In genomic region chr2:35613946-35614353, GRCm38 (mm10) we compare ENCODE assay signal across 9 mouse cellular contexts. TPM values are rescaled to one million over a fixed set of nuclear protein-coding genes. Genes with fewer than 3 reads are reported as not detected.
A peak's percentile ranks its signal among the peaks of the same experiment; 100 is the strongest.
DNase-seq lines count a peak whose midpoint lies in the region; ATAC-seq and TF ChIP-seq lines count a peak whose summit lies in the region.
"Had no signal": no experiment of that assay in that cellular context is flagged by ENCODE, and none has a peak within 500 bp of the region (broad histone marks: within the 10 kb centered on the region; RNA-seq: fewer than 3 reads in every experiment).

No protein-coding gene starts in this region.

- no peak for TF ChIP-seq CTCF in stomach, postnatal 0 days (IDR thresholded peaks at IDR 0.05; ENCODE audit: low read depth)

- no peak for ATAC-seq in CD4-positive, CD25-positive, alpha-beta regulatory T cell, adult 4 months
- no peak for ATAC-seq in kidney, embryonic 14.5 days (ENCODE audit: low FRiP score, low TSS enrichment)
- peak; percentile 5 for ATAC-seq in stomach, postnatal 0 days (ENCODE audit: low FRiP score, low TSS enrichment)
- no peak for ATAC-seq in forebrain, embryonic 13.5 days

- H3K36me3 ChIP-seq in kidney, embryonic 14.5 days (ENCODE audit: control insufficient read depth, insufficient read depth, low read length) = no peaks in the 10 kb centered on the region
- 0 out of 2 replicates have a peak, but pooled peaks cover 2% of the 10 kb centered on the region for H3K36me3 ChIP-seq in stomach, postnatal 0 days (ENCODE audit: control insufficient read depth, insufficient read depth, low read length)
- H3K36me3 ChIP-seq in forebrain, embryonic 13.5 days (ENCODE audit: poor library complexity, severe bottlenecking) = no peaks in the 10 kb centered on the region

- peaks cover 59% of the 10 kb centered on the region for H3K4me1 ChIP-seq in kidney, embryonic 14.5 days (ENCODE audit: control insufficient read depth, insufficient read depth, low read length)
- H3K4me1 ChIP-seq in stomach, postnatal 0 days (replicated peaks; ENCODE audit: control insufficient read depth, insufficient read depth) = peaks cover 18% of the 10 kb centered on the region
- peaks cover 29% of the 10 kb centered on the region for H3K4me1 ChIP-seq in forebrain, embryonic 13.5 days

- no peak overlapping the region for H3K4me3 ChIP-seq in kidney, embryonic 14.5 days (ENCODE audit: low read length)
- H3K4me3 ChIP-seq in stomach, postnatal 0 days (ENCODE audit: low read depth, low read length) = no peak overlapping the region
- H3K4me3 ChIP-seq in forebrain, embryonic 13.5 days = no peak overlapping the region

- H3K27me3 ChIP-seq in kidney, embryonic 14.5 days (ENCODE audit: control insufficient read depth, insufficient read depth, low read length) = no peaks in the 10 kb centered on the region
- no peaks in the 10 kb centered on the region for H3K27me3 ChIP-seq in stomach, postnatal 0 days (ENCODE audit: control insufficient read depth, insufficient read depth, low read length)
- no peaks in the 10 kb centered on the region; the same call in 1 of the 2 replicates for H3K27me3 ChIP-seq in forebrain, embryonic 13.5 days

- H3K9ac ChIP-seq in kidney, embryonic 14.5 days (ENCODE audit: low read depth, low read length) = 0 out of 2 replicates have a peak overlapping the region, but pooled peaks have one; percentile 18
- no peak overlapping the region for H3K9ac ChIP-seq in stomach, postnatal 0 days (ENCODE audit: low read length)
- H3K9ac ChIP-seq in forebrain, embryonic 13.5 days = no peak overlapping the region

- peak overlapping the region; percentile 48; the same call in 1 of the 2 replicates for H3K27ac ChIP-seq in kidney, embryonic 14.5 days (ENCODE audit: low read depth, low read length)
- peak overlapping the region; percentile 67 for H3K27ac ChIP-seq in stomach, postnatal 0 days (replicated peaks)
- H3K27ac ChIP-seq in forebrain, embryonic 13.5 days = no peak overlapping the region

- DNase-seq in CD4-positive, CD25-positive, alpha-beta regulatory T cell, adult 2 months (ENCODE audit: low read depth, low spot score) = peak; percentile 17
- DNase-seq in testis, postnatal 14 days (ENCODE audit: low spot score) = peak; percentile 37
- no peak for DNase-seq in testis, postnatal 10 days (ENCODE audit: low spot score)
- peak; percentile 53 for DNase-seq in stomach, postnatal 0 days (ENCODE audit: low spot score)
- no peak for DNase-seq in right cerebral cortex, adult 18-20 months
- DNase-seq: left cerebral cortex, postnatal 4 days had no signal

- no peak for TF ChIP-seq EP300 in stomach, postnatal 0 days (optimal IDR thresholded peaks at IDR 0.05)

- H3K4me2 ChIP-seq in kidney, embryonic 14.5 days (replicated peaks; ENCODE audit: low read depth, low read length) = no peak overlapping the region
- H3K4me2 ChIP-seq in stomach, postnatal 0 days (replicated peaks; ENCODE audit: low read depth) = no peak overlapping the region
- H3K4me2 ChIP-seq in forebrain, embryonic 13.5 days = no peak overlapping the region

- H3K9me3 ChIP-seq in kidney, embryonic 14.5 days (ENCODE audit: control insufficient read depth, low read length) = no peaks in the 10 kb centered on the region
- H3K9me3 ChIP-seq in stomach, postnatal 0 days (ENCODE audit: control insufficient read depth, low read length) = no peaks in the 10 kb centered on the region
- no peaks in the 10 kb centered on the region for H3K9me3 ChIP-seq in forebrain, embryonic 13.5 days (replicated peaks)

- WGBS in kidney, embryonic 14.5 days = 27% methylated on average over 3 of the region's 3 CpGs
- WGBS in stomach, postnatal 0 days = 40% methylated on average over 3 of the region's 3 CpGs
- 46% methylated on average over 3 of the region's 3 CpGs for WGBS in forebrain, embryonic 13.5 days

RNA-seq across cellular contexts. Expression of gene Dab2ip, which starts 55.9 kb away (rescaled TPM):
- polyA plus RNA-seq in CD4-positive, CD25-positive, alpha-beta regulatory T cell, adult 4 months (2017; shearing (Covaris generic)) = under 1 TPM; 0.30 to 0.53 TPM
- 36.0 and 42.4 TPM in 2 replicates for polyA plus RNA-seq in kidney, embryonic 14.5 days (2014; fragmentation: Nextera tagmentation; extraction: Ambion mirVana)
- polyA plus RNA-seq in stomach, postnatal 0 days (2015; fragmentation: Nextera tagmentation; extraction: Ambion mirVana) = 46.4 and 48.1 TPM in 2 replicates
- 27.4 and 27.6 TPM in 2 replicates for polyA plus RNA-seq in forebrain, embryonic 13.5 days (2015; fragmentation: Nextera tagmentation; extraction: Ambion mirVana)

Comparison
In these comparisons a context has a peak if more than half of its experiments do, and no peak if none do; other contexts are left out.
1. DNase-seq: peak in CD4-positive, CD25-positive, alpha-beta regulatory T cell, adult 2 months (single experiment), testis, postnatal 14 days (single experiment) and stomach, postnatal 0 days (single experiment); none in testis, postnatal 10 days (single experiment) and right cerebral cortex, adult 18-20 months (single experiment).
2. RNA of gene Dab2ip, which starts 55.9 kb away (polyA plus RNA-seq): 46.4 to 48.1 TPM in stomach, postnatal 0 days, 36.0 to 42.4 TPM in kidney, embryonic 14.5 days and 27.4 to 27.6 TPM in forebrain, embryonic 13.5 days; 0.30 to 0.53 TPM in CD4-positive, CD25-positive, alpha-beta regulatory T cell, adult 4 months; every median in the first group is over 10 times any median in the second.